Mouse (Mus musculus) heart, embryonic 12.5 days (tissue): ENCODE data around the gene Tpk1. TPM values are rescaled to one million over a fixed set of nuclear protein-coding genes. Genes with fewer than 3 reads are reported as not detected.

Experiments
- ATAC-seq: fragments of 200-750 bp; cut with Nextera tagmentation; 2 replicates; pipeline ENCODE4 v1.8.0; 2017; ENCODE audit warnings: moderate TSS enrichment, moderate library complexity; ENCODE audit not compliant: insufficient number of reproducible peaks, low FRiP score
- H3K27ac ChIP-seq: fragments of 300-500 bp; sonication (generic); 2 replicates; pipeline ENCODE4 v1.5.1; 2016; ENCODE audit warnings: mild to moderate bottlenecking, moderate library complexity; ENCODE audit not compliant: poor library complexity, severe bottlenecking
- H3K27me3 ChIP-seq: fragments of 300-500 bp; sonication (generic); replicated peaks from 2 replicates; pipeline ENCODE4 v1.6.1; 2016; ENCODE audit warnings: mild to moderate bottlenecking, moderate library complexity
- H3K36me3 ChIP-seq: fragments of 300-500 bp; sonication (generic); 2 replicates; pipeline ENCODE4 v1.6.1; 2016; ENCODE audit warnings: mild to moderate bottlenecking, moderate library complexity
- H3K4me1 ChIP-seq: fragments of 300-500 bp; sonication (generic); replicated peaks from 2 replicates; pipeline ENCODE4 v1.6.1; 2016; ENCODE audit warnings: mild to moderate bottlenecking
- H3K4me2 ChIP-seq: fragments of 300-500 bp; sonication (generic); 2 replicates; pipeline ENCODE4 v1.6.1; 2016; ENCODE audit warnings: mild to moderate bottlenecking, moderate library complexity
- H3K4me3 ChIP-seq: fragments of 300-500 bp; sonication (generic); 2 replicates; pipeline ENCODE4 v1.5.1; 2016; ENCODE audit warnings: mild to moderate bottlenecking
- H3K9ac ChIP-seq: fragments of 300-500 bp; sonication (generic); 2 replicates; pipeline ENCODE4 v1.6.1; 2016; ENCODE audit warnings: mild to moderate bottlenecking, moderate library complexity
- H3K9me3 ChIP-seq: fragments of 300-500 bp; sonication (generic); replicated peaks from 2 replicates; pipeline ENCODE4 v1.6.1; 2016; ENCODE audit warnings: mild to moderate bottlenecking, moderate library complexity
- WGBS: fragments of 180-500 bp; shearing (Covaris S2); methylation state at CpG from one replicate; pipeline ENCODE4 v1.1.7; 2016; 5-methylcytosine and 5-hydroxymethylcytosine counted together
- polyA plus RNA-seq: library from polyadenylated mRNA; unstranded; fragments of >200 nt; fragmentation: Nextera tagmentation; extraction: Ambion mirVana; gene quantifications from 2 replicates; pipeline ENCODE4 v1.2.1, GENCODE M21; 2016

The Tpk1 gene
- polyA plus RNA-seq, 1 experiment from 2014 or later: 8.3 TPM

- no peak overlapping the region for H3K4me2 ChIP-seq
- no peak overlapping the region for H3K9ac ChIP-seq
- no peaks in the 10 kb centered on the region for H3K36me3 ChIP-seq
- H3K27ac ChIP-seq: no peak overlapping the region
- H3K9me3 ChIP-seq: no peaks in the 10 kb centered on the region
- no peaks in the 10 kb centered on the region for H3K27me3 ChIP-seq
- WGBS: 78% methylated on average over 2 of the region's 2 CpGs
- no peaks in the 10 kb centered on the region for H3K4me1 ChIP-seq
- ATAC-seq: no peak
- H3K4me3 ChIP-seq: no peak overlapping the region
Measured at GRCm38 (mm10) chr6:43581809-43582208, 84.3 kb downstream of the Tpk1 start.

- H3K36me3 ChIP-seq: no peaks in the 10 kb centered on the region
- ATAC-seq: no peak
- no peak overlapping the region for H3K9ac ChIP-seq
- H3K27me3 ChIP-seq: no peaks in the 10 kb centered on the region
- no peak overlapping the region for H3K4me2 ChIP-seq
- WGBS: 84% methylated on average over 1 of the region's 1 CpGs
- no peaks in the 10 kb centered on the region for H3K9me3 ChIP-seq
- no peak overlapping the region for H3K27ac ChIP-seq
- no peaks in the 10 kb centered on the region for H3K4me1 ChIP-seq
- H3K4me3 ChIP-seq: no peak overlapping the region
Measured at GRCm38 (mm10) chr6:43567885-43568284, 98.2 kb downstream of the Tpk1 start.

GRCm38 (mm10) chr6:43562474-43562873, 103.6 kb downstream of the Tpk1 start:
- no peak for ATAC-seq
- H3K27me3 ChIP-seq: no peaks in the 10 kb centered on the region
- no peak overlapping the region for H3K4me3 ChIP-seq
- H3K9me3 ChIP-seq: no peaks in the 10 kb centered on the region
- H3K27ac ChIP-seq: no peak overlapping the region
- H3K4me1 ChIP-seq: no peaks in the 10 kb centered on the region
- H3K4me2 ChIP-seq: no peak overlapping the region
- H3K9ac ChIP-seq: no peak overlapping the region
- no peaks in the 10 kb centered on the region for H3K36me3 ChIP-seq
- 71% methylated on average over 4 of the region's 4 CpGs for WGBS

- no peaks in the 10 kb centered on the region for H3K27me3 ChIP-seq
- H3K4me1 ChIP-seq: no peaks in the 10 kb centered on the region
- no peak overlapping the region for H3K9ac ChIP-seq
- H3K4me3 ChIP-seq: no peak overlapping the region
- no peak overlapping the region for H3K4me2 ChIP-seq
- H3K27ac ChIP-seq: no peak overlapping the region
- 62% methylated on average over 1 of the region's 1 CpGs for WGBS
- no peaks in the 10 kb centered on the region for H3K36me3 ChIP-seq
- H3K9me3 ChIP-seq: no peaks in the 10 kb centered on the region
- no peak for ATAC-seq
Measured at GRCm38 (mm10) chr6:43551410-43551809, 114.7 kb downstream of the Tpk1 start.

GRCm38 (mm10) chr6:43546537-43546936, 119.5 kb downstream of the Tpk1 start:
- Histone ChIP-seq H3K4me2 (no peak overlapping the region), H3K4me1 (no peaks in the 10 kb centered on the region), H3K27me3 (no peaks in the 10 kb centered on the region), H3K27ac (no peak overlapping the region), H3K9me3 (no peaks in the 10 kb centered on the region), H3K9ac (no peak overlapping the region), H3K4me3 (no peak overlapping the region), H3K36me3 (no peaks in the 10 kb centered on the region)
- ATAC-seq: no peak
- WGBS: 78% methylated on average over 1 of the region's 1 CpGs

- no peaks in the 10 kb centered on the region for H3K4me1 ChIP-seq
- no peaks in the 10 kb centered on the region for H3K9me3 ChIP-seq
- no peaks in the 10 kb centered on the region for H3K36me3 ChIP-seq
- H3K27me3 ChIP-seq: no peaks in the 10 kb centered on the region
- H3K4me3 ChIP-seq: no peak overlapping the region
- H3K4me2 ChIP-seq: no peak overlapping the region
- WGBS: 75% methylated on average over 2 of the region's 2 CpGs
- H3K9ac ChIP-seq: no peak overlapping the region
- H3K27ac ChIP-seq: no peak overlapping the region
- no peak for ATAC-seq
Measured at GRCm38 (mm10) chr6:43537252-43537870, 128.7 kb downstream of the Tpk1 start.

GRCm38 (mm10) chr6:43535459-43535858, 130.6 kb downstream of the Tpk1 start:
- H3K4me3 ChIP-seq: no peak overlapping the region
- H3K27me3 ChIP-seq: no peaks in the 10 kb centered on the region
- no peak overlapping the region for H3K4me2 ChIP-seq
- no peak overlapping the region for H3K9ac ChIP-seq
- H3K36me3 ChIP-seq: no peaks in the 10 kb centered on the region
- WGBS: 78% methylated on average over 2 of the region's 2 CpGs
- H3K27ac ChIP-seq: no peak overlapping the region
- ATAC-seq: no peak
- no peaks in the 10 kb centered on the region for H3K4me1 ChIP-seq
- H3K9me3 ChIP-seq: no peaks in the 10 kb centered on the region

- Histone ChIP-seq H3K36me3 (no peaks in the 10 kb centered on the region), H3K4me1 (no peaks in the 10 kb centered on the region), H3K9me3 (no peaks in the 10 kb centered on the region), H3K4me2 (no peak overlapping the region), H3K9ac (no peak overlapping the region), H3K4me3 (no peak overlapping the region), H3K27me3 (no peaks in the 10 kb centered on the region), H3K27ac (no peak overlapping the region)
- ATAC-seq: no peak
Measured at GRCm38 (mm10) chr6:43533323-43533722, 132.8 kb downstream of the Tpk1 start.

GRCm38 (mm10) chr6:43532822-43533221, 133.3 kb downstream of the Tpk1 start:
- ATAC-seq: no peak
- Histone ChIP-seq H3K9ac (no peak overlapping the region), H3K4me3 (no peak overlapping the region), H3K4me1 (no peaks in the 10 kb centered on the region), H3K27me3 (no peaks in the 10 kb centered on the region), H3K4me2 (no peak overlapping the region), H3K9me3 (no peaks in the 10 kb centered on the region), H3K36me3 (no peaks in the 10 kb centered on the region), H3K27ac (no peak overlapping the region)
- 85% methylated on average over 3 of the region's 3 CpGs for WGBS

GRCm38 (mm10) chr6:43531996-43532395, 134.1 kb downstream of the Tpk1 start:
- Histone ChIP-seq H3K27me3 (no peaks in the 10 kb centered on the region), H3K4me3 (no peak overlapping the region), H3K4me1 (no peaks in the 10 kb centered on the region), H3K27ac (no peak overlapping the region), H3K9me3 (no peaks in the 10 kb centered on the region), H3K9ac (no peak overlapping the region), H3K36me3 (no peaks in the 10 kb centered on the region), H3K4me2 (no peak overlapping the region)
- no peak for ATAC-seq

GRCm38 (mm10) chr6:43528996-43529395, 137.1 kb downstream of the Tpk1 start:
- Histone ChIP-seq H3K9me3 (no peaks in the 10 kb centered on the region), H3K36me3 (no peaks in the 10 kb centered on the region), H3K4me2 (no peak overlapping the region), H3K27ac (no peak overlapping the region), H3K27me3 (no peaks in the 10 kb centered on the region), H3K9ac (no peak overlapping the region), H3K4me3 (no peak overlapping the region), H3K4me1 (peaks cover 4% of the 10 kb centered on the region; the same call in 1 of the 2 replicates)
- no peak for ATAC-seq
- 81% methylated on average over 3 of the region's 3 CpGs for WGBS

GRCm38 (mm10) chr6:43525028-43525427, 141.1 kb downstream of the Tpk1 start:
- H3K27me3 ChIP-seq: no peaks in the 10 kb centered on the region
- no peak overlapping the region for H3K27ac ChIP-seq
- WGBS: 30% methylated on average over 2 of the region's 2 CpGs
- H3K9me3 ChIP-seq: no peaks in the 10 kb centered on the region
- H3K4me2 ChIP-seq: no peak overlapping the region
- no peak for ATAC-seq
- peaks cover 7% of the 10 kb centered on the region; the same call in 1 of the 2 replicates for H3K4me1 ChIP-seq
- H3K36me3 ChIP-seq: no peaks in the 10 kb centered on the region
- H3K4me3 ChIP-seq: no peak overlapping the region
- H3K9ac ChIP-seq: no peak overlapping the region
